Mouse (Mus musculus): ENCODE data around the gene Erg28. TPM values are rescaled to one million over a fixed set of nuclear protein-coding genes. Genes with fewer than 3 reads are reported as not detected.
A peak's percentile ranks its signal among the peaks of the same experiment; 100 is the strongest.

The Erg28 gene
- total and polyA plus RNA-seq, 2 experiments from 2014 or later = 79.8 to 105 TPM

DNA sequence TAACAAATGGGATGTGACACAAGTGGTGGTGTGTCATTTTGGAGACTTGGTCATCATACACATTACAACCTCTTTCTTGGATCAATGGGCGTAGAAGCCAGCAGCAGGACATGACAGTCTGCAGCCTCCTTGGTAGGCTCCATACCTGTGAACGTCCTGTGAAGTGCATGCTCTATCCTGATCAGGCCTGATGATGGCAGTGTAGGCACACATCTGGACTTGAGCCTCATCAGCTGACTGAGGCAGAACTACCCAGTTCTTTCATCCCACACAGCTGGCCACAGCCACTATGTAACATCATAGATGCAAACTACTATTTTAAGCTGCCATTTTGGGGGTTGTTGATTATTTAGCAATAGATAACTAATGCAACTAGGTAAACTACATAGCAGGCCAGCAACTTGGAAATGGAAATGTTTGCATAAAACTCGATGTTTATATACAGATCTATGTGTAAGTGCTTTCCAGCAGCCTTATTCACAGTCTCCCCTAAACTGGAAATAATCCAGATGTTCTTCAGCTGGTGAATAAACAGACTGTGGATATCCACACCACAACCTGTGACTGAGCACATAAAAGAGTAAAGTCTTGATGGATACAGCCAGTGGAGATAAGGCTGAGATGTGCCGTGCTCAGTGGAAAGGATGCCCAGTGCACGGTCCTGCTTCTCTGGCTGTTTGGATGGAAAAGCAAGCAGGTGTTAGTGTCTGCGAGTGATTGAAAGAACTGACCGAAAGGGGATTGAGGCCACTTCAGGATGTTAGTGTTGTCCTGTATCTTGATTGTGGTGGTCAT lies 24.0 kb upstream of the Erg28 start:
- peak; percentile 66; the same call in 1 of the 2 replicates for ATAC-seq
- WGBS = 83% methylated on average over 7 of the region's 7 CpGs

DNA sequence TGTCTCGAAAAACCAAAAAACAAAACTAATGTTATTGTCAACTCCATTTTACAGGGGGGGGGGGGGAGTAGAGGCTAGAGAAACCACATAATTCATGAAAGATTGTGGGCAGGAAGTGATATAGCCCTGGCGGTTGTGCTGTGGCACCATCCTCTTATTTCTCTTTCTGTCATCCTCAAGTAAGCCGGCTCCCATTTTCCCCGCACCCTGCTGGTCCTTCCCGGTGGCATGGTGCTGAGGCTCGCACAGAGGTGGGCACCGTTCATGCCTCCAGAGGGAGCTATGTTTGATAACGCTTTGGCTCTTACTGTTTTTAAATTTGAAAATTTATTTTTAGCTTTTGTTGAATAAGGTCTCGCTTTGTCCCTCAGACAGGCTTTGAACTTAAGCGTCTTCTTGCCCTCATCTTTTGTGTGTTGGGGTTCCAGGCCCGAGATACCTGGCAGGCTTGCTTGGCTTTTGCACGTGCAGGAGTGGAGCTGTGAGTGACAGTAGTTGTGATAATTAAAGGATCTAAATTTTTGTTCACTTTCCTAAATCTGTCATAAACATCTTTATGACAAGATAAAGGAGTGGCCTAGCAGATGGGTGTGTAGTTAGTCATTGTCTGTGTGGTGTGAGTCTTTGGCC lies 15.1 kb upstream of the Erg28 start:
- Histone ChIP-seq H3K4me2 (ENCODE audit: low read depth, low read length) (no peak overlapping the region), H3K27me3 (ENCODE audit: insufficient read depth, low read length) (no peaks in the 10 kb centered on the region), H3K9me3 (ENCODE audit: low read length) (no peaks in the 10 kb centered on the region), H3K9ac (replicated peaks; ENCODE audit: low read length) (no peak overlapping the region), H3K36me3 (ENCODE audit: insufficient read depth, low read length) (peaks cover 13% of the 10 kb centered on the region; the same call in 1 of the 2 replicates), H3K4me1 (ENCODE audit: insufficient read depth, low read length) (no peaks in the 10 kb centered on the region), H3K4me3 (ENCODE audit: low read length) (no peak overlapping the region), H3K27ac (no peak overlapping the region)
- no peak for DNase-seq (ENCODE audit: low spot score)
- no peak for ATAC-seq
- TF ChIP-seq CTCF (IDR thresholded peaks at IDR 0.05; ENCODE audit: low read depth) = no peak
- 91% methylated on average over 12 of the region's 12 CpGs for WGBS

More for the DNA sequence above, 24.0 kb upstream of the Erg28 start:
- Histone ChIP-seq H3K4me3 (ENCODE audit: low read length) (no peak overlapping the region), H3K4me1 (ENCODE audit: insufficient read depth, low read length) (no peaks in the 10 kb centered on the region), H3K4me2 (ENCODE audit: low read depth, low read length) (no peak overlapping the region), H3K27ac (no peak overlapping the region), H3K9me3 (ENCODE audit: low read length) (no peaks in the 10 kb centered on the region), H3K27me3 (ENCODE audit: insufficient read depth, low read length) (no peaks in the 10 kb centered on the region), H3K36me3 (ENCODE audit: insufficient read depth, low read length) (peaks cover 8% of the 10 kb centered on the region; the same call in 1 of the 2 replicates), H3K9ac (replicated peaks; ENCODE audit: low read length) (no peak overlapping the region)
- peak; percentile 67 for DNase-seq (ENCODE audit: low spot score)
- TF ChIP-seq CTCF (IDR thresholded peaks at IDR 0.05; ENCODE audit: low read depth) = peak; percentile 78

DNA sequence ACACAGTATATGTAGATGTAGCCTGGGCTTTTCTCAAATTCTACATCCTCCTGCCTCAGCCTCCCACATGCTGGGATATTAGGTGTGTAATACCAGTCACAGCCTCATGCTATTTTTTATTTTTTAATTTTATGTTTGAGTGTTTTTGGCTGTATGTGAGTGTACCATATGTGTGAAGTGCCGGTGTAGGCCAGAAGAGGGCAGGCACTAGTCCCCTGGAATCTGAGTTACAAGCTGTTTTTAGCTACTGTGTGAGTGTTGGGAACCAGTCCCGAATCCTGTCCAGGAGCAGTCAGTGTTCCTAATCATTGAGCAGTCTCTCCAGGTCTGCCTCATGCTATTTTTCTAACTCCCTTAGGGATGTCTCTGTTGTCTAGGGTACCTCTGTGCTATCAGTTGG lies 13.4 kb upstream of the Erg28 start:
- Histone ChIP-seq H3K36me3 (ENCODE audit: insufficient read depth, low read length) (peaks cover 5% of the 10 kb centered on the region; the same call in 1 of the 2 replicates), H3K9me3 (ENCODE audit: low read length) (no peaks in the 10 kb centered on the region), H3K4me3 (ENCODE audit: low read length) (no peak overlapping the region), H3K27me3 (ENCODE audit: insufficient read depth, low read length) (no peaks in the 10 kb centered on the region), H3K9ac (replicated peaks; ENCODE audit: low read length) (no peak overlapping the region), H3K4me1 (ENCODE audit: insufficient read depth, low read length) (no peaks in the 10 kb centered on the region), H3K4me2 (ENCODE audit: low read depth, low read length) (no peak overlapping the region), H3K27ac (no peak overlapping the region)
- 90% methylated on average over 2 of the region's 2 CpGs for WGBS
- ATAC-seq = no peak
- no peak for DNase-seq (ENCODE audit: low spot score)
- no peak for TF ChIP-seq CTCF (IDR thresholded peaks at IDR 0.05; ENCODE audit: low read depth)

GRCm38 (mm10) chr12:85834543-85834942 lies 10.2 kb upstream of the Erg28 start:
- H3K4me2 ChIP-seq (ENCODE audit: low read depth, low read length) = no peak overlapping the region
- no peaks in the 10 kb centered on the region for H3K9me3 ChIP-seq (ENCODE audit: low read length)
- no peak overlapping the region for H3K4me3 ChIP-seq (ENCODE audit: low read length)
- no peak overlapping the region for H3K27ac ChIP-seq
- no peak for TF ChIP-seq CTCF (IDR thresholded peaks at IDR 0.05; ENCODE audit: low read depth)
- WGBS = 91% methylated on average over 2 of the region's 2 CpGs
- DNase-seq (ENCODE audit: low spot score) (no peak), ATAC-seq (no peak)
- no peaks in the 10 kb centered on the region for H3K4me1 ChIP-seq (ENCODE audit: insufficient read depth, low read length)
- peaks cover 6% of the 10 kb centered on the region; the same call in 1 of the 2 replicates for H3K36me3 ChIP-seq (ENCODE audit: insufficient read depth, low read length)
- no peaks in the 10 kb centered on the region for H3K27me3 ChIP-seq (ENCODE audit: insufficient read depth, low read length)
- H3K9ac ChIP-seq (replicated peaks; ENCODE audit: low read length) = no peak overlapping the region

DNA sequence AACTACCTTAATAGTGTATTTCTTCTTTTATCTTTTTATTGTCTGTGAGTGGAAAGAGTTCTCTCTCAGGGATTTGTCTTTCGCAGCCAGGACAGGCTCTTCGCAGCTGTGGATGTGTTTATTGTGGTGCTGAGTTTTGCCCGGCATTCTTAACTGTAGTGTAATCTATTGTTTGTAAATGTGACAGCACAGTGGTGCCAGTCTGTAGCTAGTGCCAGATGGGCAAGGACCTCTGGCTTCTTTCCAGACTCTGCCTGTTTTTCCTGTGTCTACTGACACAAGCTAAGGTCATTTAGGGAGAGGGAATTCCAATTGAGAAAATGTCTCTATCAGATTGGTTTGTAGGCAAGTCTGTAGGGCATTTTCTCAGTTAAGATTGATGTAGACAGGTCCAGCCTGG lies 6.3 kb upstream of the Erg28 start:
- H3K36me3 ChIP-seq (ENCODE audit: insufficient read depth, low read length) = peaks cover 12% of the 10 kb centered on the region; the same call in 1 of the 2 replicates
- no peak overlapping the region for H3K4me2 ChIP-seq (ENCODE audit: low read depth, low read length)
- ATAC-seq (no peak), DNase-seq (ENCODE audit: low spot score) (peak; percentile 32)
- no peak overlapping the region for H3K9ac ChIP-seq (replicated peaks; ENCODE audit: low read length)
- H3K4me1 ChIP-seq (ENCODE audit: insufficient read depth, low read length) = no peaks in the 10 kb centered on the region
- no peaks in the 10 kb centered on the region for H3K27me3 ChIP-seq (ENCODE audit: insufficient read depth, low read length)
- no peaks in the 10 kb centered on the region for H3K9me3 ChIP-seq (ENCODE audit: low read length)
- H3K4me3 ChIP-seq (ENCODE audit: low read length) = no peak overlapping the region
- no peak overlapping the region for H3K27ac ChIP-seq
- WGBS = 53% methylated on average over 3 of the region's 3 CpGs
- no peak for TF ChIP-seq CTCF (IDR thresholded peaks at IDR 0.05; ENCODE audit: low read depth)

GRCm38 (mm10) chr12:85829866-85830265 lies 5.5 kb upstream of the Erg28 start:
- 89% methylated on average over 3 of the region's 3 CpGs for WGBS
- H3K9ac ChIP-seq (replicated peaks; ENCODE audit: low read length) = no peak overlapping the region
- no peak for TF ChIP-seq CTCF (IDR thresholded peaks at IDR 0.05; ENCODE audit: low read depth)
- H3K9me3 ChIP-seq (ENCODE audit: low read length) = no peaks in the 10 kb centered on the region
- peaks cover 12% of the 10 kb centered on the region; the same call in 1 of the 2 replicates for H3K36me3 ChIP-seq (ENCODE audit: insufficient read depth, low read length)
- no peak for DNase-seq (ENCODE audit: low spot score)
- ATAC-seq = no peak
- H3K27me3 ChIP-seq (ENCODE audit: insufficient read depth, low read length) = no peaks in the 10 kb centered on the region
- no peaks in the 10 kb centered on the region for H3K4me1 ChIP-seq (ENCODE audit: insufficient read depth, low read length)
- no peak overlapping the region for H3K4me2 ChIP-seq (ENCODE audit: low read depth, low read length)
- H3K4me3 ChIP-seq (ENCODE audit: low read length) = no peak overlapping the region
- no peak overlapping the region for H3K27ac ChIP-seq

All from hindbrain, postnatal 0 days (tissue).